Mouse (Mus musculus) frontal cortex, postnatal 10 days (tissue): ENCODE measurements at regions not wholly inside any gene's neighbourhood (a gene's known extent, or its start where the extent isn't known, plus 50 kb on each side); places are given as distances from the start of the nearest gene placed in this dataset.
A peak's percentile ranks its signal among the peaks of the same experiment; 100 is the strongest.
"Not testable (repeated sequence)": the region's sequence is repeated elsewhere in the genome, so short reads cannot be mapped to it uniquely, and the experiment has no call there.

Experiments
- DNase-seq, 2 experiments: peaks; one replicate each; pipeline ENCODE4 v3.0.0; 2022; ENCODE audit warnings: low spot score in 2 of 2, mixed read lengths in 1 of 2

- DNase-seq: no peak
These were observed 305.9 kb upstream of the Pkdcc start for GRCm38 (mm10) chr17:82909189-82909588.

GRCm38 (mm10) chr17:82922986-82923385 lies 292.1 kb upstream of the Pkdcc start:
- not testable (repeated sequence) for DNase-seq

GRCm38 (mm10) chr17:82925751-82926150 lies 289.3 kb upstream of the Pkdcc start:
- no peak for DNase-seq

GRCm38 (mm10) chr17:82927681-82928080 lies 287.4 kb upstream of the Pkdcc start:
- DNase-seq: no peak

- no peak for DNase-seq
These were observed 285.6 kb upstream of the Pkdcc start for GRCm38 (mm10) chr17:82929511-82929910.

DNA sequence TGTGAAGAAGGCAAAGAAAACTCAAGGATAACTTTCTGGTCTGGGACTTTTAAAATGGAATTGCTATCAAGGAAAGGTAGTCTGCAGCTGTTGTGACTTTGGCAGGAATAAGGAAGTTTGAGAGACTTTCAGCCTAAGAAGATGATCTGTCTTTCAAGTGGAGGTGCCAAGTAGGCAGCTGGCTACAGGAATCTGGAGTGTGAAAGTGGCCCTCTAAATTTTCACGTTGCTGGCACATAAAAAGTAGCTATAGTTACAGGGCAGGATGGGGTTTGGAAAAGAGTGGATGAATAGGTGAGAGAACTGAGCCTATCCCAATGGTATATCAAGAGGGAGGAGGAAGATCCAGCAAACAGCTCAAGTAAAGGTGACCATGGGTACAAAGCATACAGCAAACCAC lies 284.4 kb upstream of the Pkdcc start:
- DNase-seq: no peak

- no peak for DNase-seq
These were observed 283.6 kb upstream of the Pkdcc start for GRCm38 (mm10) chr17:82931476-82931875.

GRCm38 (mm10) chr17:82936836-82937235 lies 278.3 kb upstream of the Pkdcc start:
- no peak for DNase-seq

- no peak for DNase-seq
These were observed 269.0 kb upstream of the Pkdcc start for GRCm38 (mm10) chr17:82946083-82946482.

DNA sequence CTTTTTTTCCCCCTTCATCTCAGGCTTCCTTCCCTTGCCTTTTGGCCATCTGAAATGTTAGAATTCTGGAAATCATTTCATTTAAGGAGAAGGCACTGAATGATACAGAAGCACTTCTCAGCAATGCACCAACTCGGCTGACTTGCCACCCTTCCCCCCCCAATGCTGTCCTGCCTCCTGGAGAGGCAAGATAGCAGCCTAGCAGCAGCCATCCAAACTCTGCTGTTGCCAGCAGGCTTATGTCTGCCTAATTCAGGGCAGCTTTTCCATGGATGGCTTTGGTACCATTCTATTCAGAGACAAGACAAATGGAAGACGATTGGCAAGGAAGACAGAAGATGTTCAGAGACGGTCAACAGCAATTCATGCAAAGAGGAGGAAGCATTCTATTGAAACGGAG lies 265.3 kb upstream of the Pkdcc start:
- no peak for DNase-seq

GRCm38 (mm10) chr17:82950268-82950667 lies 264.8 kb upstream of the Pkdcc start:
- DNase-seq: no peak

- DNase-seq: no peak
These were observed 257.7 kb upstream of the Pkdcc start for GRCm38 (mm10) chr17:82957409-82957808.

GRCm38 (mm10) chr17:82963374-82963773 lies 251.7 kb upstream of the Pkdcc start:
- DNase-seq: no peak

GRCm38 (mm10) chr17:82999710-83000109 lies 215.4 kb upstream of the Pkdcc start:
- DNase-seq: no peak

DNA sequence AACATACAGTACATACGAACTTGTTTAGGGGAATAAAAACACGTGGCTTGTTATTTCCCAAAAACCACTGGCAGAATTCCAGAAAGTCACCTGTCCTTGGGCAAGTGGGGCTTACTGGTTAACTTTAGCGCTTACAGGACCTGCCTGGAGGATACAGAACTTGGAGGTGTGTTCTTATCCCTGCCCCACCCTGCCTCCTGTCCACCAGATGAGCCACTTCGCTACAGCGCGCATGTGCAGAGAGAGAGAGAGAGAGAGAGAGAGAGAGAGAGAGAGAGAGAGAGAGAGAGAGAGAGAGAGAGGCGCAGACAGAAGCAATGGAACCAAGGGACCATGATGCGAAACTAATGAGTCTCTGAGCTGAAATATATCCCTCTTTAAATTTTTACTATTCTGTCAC lies 214.7 kb upstream of the Pkdcc start:
- no peak for DNase-seq

DNA sequence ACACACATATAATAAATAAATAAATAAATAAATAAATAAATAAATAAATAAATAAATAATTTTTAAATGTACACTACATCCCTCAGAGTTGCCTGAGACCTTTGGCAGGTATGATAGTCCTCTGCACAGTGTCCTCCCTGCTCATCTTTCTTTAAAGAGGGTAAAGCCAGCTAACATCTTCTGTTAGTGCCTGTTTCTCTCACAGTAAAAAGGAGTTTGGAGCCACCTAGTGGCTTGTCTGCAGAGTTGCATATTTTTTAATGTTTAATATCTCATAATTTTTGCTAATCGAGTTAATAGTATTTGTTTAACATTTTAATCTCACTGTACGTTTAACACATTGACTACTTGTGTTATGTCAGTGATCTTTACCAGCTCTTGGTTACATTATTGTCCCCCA lies 213.5 kb upstream of the Pkdcc start:
- no peak for DNase-seq

DNA sequence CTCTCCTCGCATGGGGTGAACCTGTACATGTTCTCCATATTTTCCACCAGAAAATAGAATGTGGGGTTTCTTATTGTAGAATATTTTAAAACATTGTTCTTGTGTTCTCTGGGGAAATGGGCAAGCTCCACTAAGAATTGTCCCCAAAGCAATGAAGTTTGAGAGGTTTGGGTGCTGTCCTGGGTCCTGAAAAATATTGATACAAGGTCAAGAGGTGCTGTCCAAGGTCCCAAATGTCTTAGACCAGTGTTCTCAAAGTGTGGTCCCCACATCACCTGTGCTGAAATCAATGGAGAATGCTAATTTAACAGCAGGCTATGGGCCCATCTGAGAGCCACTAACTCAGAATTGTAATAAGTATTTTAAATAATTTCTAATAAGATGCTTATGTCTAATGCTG lies 204.2 kb upstream of the Pkdcc start:
- DNase-seq: no peak

GRCm38 (mm10) chr17:83015656-83016055 lies 199.4 kb upstream of the Pkdcc start:
- DNase-seq: no peak

GRCm38 (mm10) chr17:83016936-83017335 lies 198.2 kb upstream of the Pkdcc start:
- DNase-seq: no peak

DNA sequence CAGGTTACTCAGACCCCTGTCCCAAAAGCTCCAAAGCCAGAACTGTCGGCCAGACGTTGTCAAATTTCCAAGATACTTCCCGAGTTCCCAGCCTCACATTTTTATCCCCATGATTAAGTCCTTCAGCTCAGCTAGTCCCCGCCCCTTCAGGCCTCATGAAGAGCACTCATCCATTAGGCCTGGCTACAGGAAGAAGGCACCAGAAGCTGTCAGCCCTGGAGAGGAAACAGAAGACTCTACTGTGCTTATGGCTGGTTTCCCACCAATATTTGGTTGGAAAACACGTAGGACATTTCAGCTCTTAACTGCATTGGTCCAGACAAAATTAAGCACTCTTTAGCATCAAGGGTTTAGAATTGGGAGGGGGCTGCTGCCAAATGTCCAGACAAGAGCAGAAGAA lies 195.8 kb upstream of the Pkdcc start:
- DNase-seq: no peak

DNA sequence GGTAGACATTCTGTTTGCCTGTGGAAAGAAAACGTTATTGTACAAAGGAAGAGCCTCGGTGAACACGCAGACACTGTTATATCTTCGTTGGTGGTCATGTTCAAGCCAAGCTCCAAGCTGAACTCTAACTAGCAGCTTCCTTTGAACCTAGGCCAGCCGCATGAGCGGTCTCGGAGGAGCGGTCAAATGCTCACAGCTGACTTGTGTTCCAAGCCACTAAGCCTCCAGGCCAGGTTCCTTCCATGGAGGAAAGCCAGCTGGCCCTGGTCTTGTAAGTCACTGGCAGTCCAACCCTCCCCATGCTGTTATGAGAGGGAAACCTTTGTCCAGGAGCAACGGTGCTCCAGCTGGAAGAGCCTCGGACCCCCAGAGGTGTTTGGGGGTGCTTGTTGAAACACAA lies 194.5 kb upstream of the Pkdcc start:
- peak in 1 of 2 experiments; percentile 23 for DNase-seq

- DNase-seq: peak; percentile 48 to 78
These were observed 189.7 kb upstream of the Pkdcc start for GRCm38 (mm10) chr17:83025340-83025816.

- no peak for DNase-seq
These were observed 180.0 kb upstream of the Pkdcc start for GRCm38 (mm10) chr17:83034914-83035573.

DNA sequence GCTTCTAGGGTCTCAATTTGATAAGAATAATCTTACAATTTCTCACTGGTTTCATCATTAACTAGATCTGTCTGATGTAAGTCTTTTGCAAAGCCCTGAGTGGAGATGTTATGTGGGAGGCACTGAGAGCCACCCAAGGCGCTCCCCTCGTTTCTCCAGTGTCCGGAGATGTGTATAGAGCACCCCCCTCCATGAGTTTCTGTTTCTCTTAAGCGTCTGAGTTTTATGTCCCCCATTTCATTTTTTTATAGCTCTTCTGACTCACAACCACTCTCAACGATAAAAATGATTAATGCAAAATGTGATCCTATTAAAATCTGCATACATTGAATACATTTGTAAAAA lies 179.5 kb upstream of the Pkdcc start:
- DNase-seq: no peak
